Mouse (Mus musculus): Measurements from ENCODE around the gene Myl4. TPM values are rescaled to one million over a fixed set of nuclear protein-coding genes. Genes with fewer than 3 reads are reported as not detected.

Myl4 gene
- total RNA-seq (2014; rRNA removed; ENCODE audit: low replicate concordance) = 758 and 991 TPM in 2 replicates
- polyA plus RNA-seq (2015; fragmentation: Nextera tagmentation; extraction: Ambion mirVana) = 1,182 and 1,364 TPM in 2 replicates

- ATAC-seq (ENCODE audit: insufficient read depth, low read depth) = peak; percentile 94
- Histone ChIP-seq H3K4me1 (ENCODE audit: control insufficient read depth, insufficient read depth) (peaks cover 8% of the 10 kb centered on the region), H3K4me3 (ENCODE audit: low read depth, low read length) (peak within 1 kb of the TSS; percentile 67), H3K27me3 (ENCODE audit: control insufficient read depth, insufficient read depth, low read length) (no peaks in the 10 kb centered on the region), H3K27ac (ENCODE audit: low read depth) (peak within 1 kb of the TSS; percentile 94), H3K36me3 (replicated peaks; ENCODE audit: control insufficient read depth, insufficient read depth, low read length) (no peaks in the 10 kb centered on the region), H3K9me3 (replicated peaks; ENCODE audit: control insufficient read depth, low read length) (no peaks in the 10 kb centered on the region), H3K4me2 (ENCODE audit: low read depth, low read length) (peak within 1 kb of the TSS; percentile 90), H3K9ac (replicated peaks; ENCODE audit: low read depth, low read length) (peak within 1 kb of the TSS; percentile 93)
- WGBS = under 1% methylated on average over 35 of the region's 35 CpGs
- DNase-seq (ENCODE audit: low spot score) = peak; percentile 97
- TF ChIP-seq EP300 (IDR thresholded peaks at IDR 0.05; ENCODE audit: low read depth) = 0 out of 2 replicates have a peak, but pooled peaks have one; percentile 16
- no peak for TF ChIP-seq CTCF (IDR thresholded peaks at IDR 0.05; ENCODE audit: low read depth)
Measured at GRCm38 (mm10) chr11:104550406-104550974, at the start of gene Myl4, which contains the start of gene Cdc27. Gene Myl4, plus strand, starts transcription at chr11:104550663. Gene Cdc27, minus strand, starts transcription at chr11:104550620.

DNA sequence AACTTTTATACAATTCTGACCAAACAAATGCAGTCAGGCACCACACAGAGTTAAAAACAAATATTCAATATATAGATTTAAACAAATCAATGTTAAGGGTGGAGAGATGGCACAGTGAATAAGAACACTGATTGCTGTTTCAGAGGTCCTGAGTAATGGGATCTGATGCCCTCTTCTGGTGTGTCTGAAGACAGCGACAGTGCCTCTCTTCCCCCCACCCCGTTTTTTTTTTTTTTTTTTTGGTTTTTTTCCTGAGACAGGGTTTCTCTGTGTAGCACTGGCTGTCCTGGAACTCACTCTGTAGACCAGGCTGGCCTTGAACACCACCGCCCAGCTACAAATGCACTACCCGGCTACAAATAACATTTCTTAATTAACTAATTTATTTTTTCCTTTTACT, 42.0 kb upstream of the Myl4 start:
- no peak for DNase-seq (ENCODE audit: low spot score)
- Histone ChIP-seq H3K4me1 (ENCODE audit: control insufficient read depth, insufficient read depth) (no peaks in the 10 kb centered on the region), H3K27me3 (ENCODE audit: control insufficient read depth, insufficient read depth, low read length) (no peaks in the 10 kb centered on the region), H3K4me2 (ENCODE audit: low read depth, low read length) (no peak overlapping the region), H3K27ac (ENCODE audit: low read depth) (no peak overlapping the region), H3K4me3 (ENCODE audit: low read depth, low read length) (no peak overlapping the region), H3K9ac (replicated peaks; ENCODE audit: low read depth, low read length) (no peak overlapping the region), H3K36me3 (replicated peaks; ENCODE audit: control insufficient read depth, insufficient read depth, low read length) (peaks cover 84% of the 10 kb centered on the region), H3K9me3 (replicated peaks; ENCODE audit: control insufficient read depth, low read length) (no peaks in the 10 kb centered on the region)
- ATAC-seq (ENCODE audit: insufficient read depth, low read depth) = no peak
- no peak for TF ChIP-seq CTCF (IDR thresholded peaks at IDR 0.05; ENCODE audit: low read depth)
- no peak for TF ChIP-seq EP300 (IDR thresholded peaks at IDR 0.05; ENCODE audit: low read depth)
- 92% methylated on average over 4 of the region's 4 CpGs for WGBS

DNA sequence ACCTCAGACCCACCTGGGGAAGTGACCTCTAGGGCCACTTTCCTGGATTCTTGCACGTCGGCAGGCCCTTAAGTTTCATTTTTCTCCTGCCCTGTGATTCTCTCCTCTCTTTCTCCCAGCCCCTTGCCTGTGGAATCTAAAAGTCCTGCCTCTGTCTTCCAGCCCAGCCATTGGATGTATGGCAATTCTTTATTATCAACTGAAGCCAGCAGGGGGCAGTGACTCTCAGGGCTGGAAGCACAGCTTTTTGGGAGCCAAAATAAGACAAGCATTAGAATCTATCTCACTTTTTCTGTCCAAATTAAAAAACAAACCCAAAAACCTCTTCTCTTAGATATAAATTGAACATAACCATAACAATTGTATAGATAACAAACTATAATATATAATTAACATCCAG, 39.9 kb upstream of the Myl4 start:
- Histone ChIP-seq H3K9me3 (replicated peaks; ENCODE audit: control insufficient read depth, low read length) (no peaks in the 10 kb centered on the region), H3K4me1 (ENCODE audit: control insufficient read depth, insufficient read depth) (no peaks in the 10 kb centered on the region), H3K9ac (replicated peaks; ENCODE audit: low read depth, low read length) (no peak overlapping the region), H3K27ac (ENCODE audit: low read depth) (no peak overlapping the region), H3K4me2 (ENCODE audit: low read depth, low read length) (no peak overlapping the region), H3K36me3 (replicated peaks; ENCODE audit: control insufficient read depth, insufficient read depth, low read length) (peaks cover 85% of the 10 kb centered on the region), H3K4me3 (ENCODE audit: low read depth, low read length) (no peak overlapping the region), H3K27me3 (ENCODE audit: control insufficient read depth, insufficient read depth, low read length) (no peaks in the 10 kb centered on the region)
- DNase-seq (ENCODE audit: low spot score) (peak; percentile 28), ATAC-seq (ENCODE audit: insufficient read depth, low read depth) (no peak)
- 81% methylated on average over 2 of the region's 2 CpGs for WGBS
- no peak for TF ChIP-seq EP300 (IDR thresholded peaks at IDR 0.05; ENCODE audit: low read depth)
- TF ChIP-seq CTCF (IDR thresholded peaks at IDR 0.05; ENCODE audit: low read depth) = peak; percentile 70

DNA sequence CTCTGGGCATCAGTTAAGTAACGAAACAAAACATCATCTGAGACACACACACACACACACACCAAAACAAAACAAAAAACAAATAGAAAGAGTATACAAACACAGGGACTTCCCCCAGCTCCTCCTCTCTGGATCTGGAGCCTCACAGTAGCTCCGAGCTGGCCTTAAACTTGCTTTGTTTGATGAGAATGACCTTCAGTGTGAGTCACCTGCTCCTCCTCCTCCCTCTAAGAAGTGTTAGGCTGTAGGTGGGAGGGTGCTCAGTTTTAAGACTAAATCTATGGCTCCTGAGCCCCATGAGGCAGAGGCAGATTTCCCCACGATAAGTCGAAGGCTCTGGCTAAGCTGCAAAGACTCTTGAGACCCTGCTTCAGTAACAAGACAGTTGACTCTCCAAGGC, 38.0 kb upstream of the Myl4 start:
- H3K4me2 ChIP-seq (ENCODE audit: low read depth, low read length) = no peak overlapping the region
- 82% methylated on average over 4 of the region's 4 CpGs for WGBS
- TF ChIP-seq EP300 (IDR thresholded peaks at IDR 0.05; ENCODE audit: low read depth) (no peak), CTCF (IDR thresholded peaks at IDR 0.05; ENCODE audit: low read depth) (no peak)
- H3K27ac ChIP-seq (ENCODE audit: low read depth) = no peak overlapping the region
- H3K9ac ChIP-seq (replicated peaks; ENCODE audit: low read depth, low read length) = no peak overlapping the region
- no peaks in the 10 kb centered on the region for H3K27me3 ChIP-seq (ENCODE audit: control insufficient read depth, insufficient read depth, low read length)
- DNase-seq (ENCODE audit: low spot score) (no peak), ATAC-seq (ENCODE audit: insufficient read depth, low read depth) (no peak)
- no peaks in the 10 kb centered on the region for H3K9me3 ChIP-seq (replicated peaks; ENCODE audit: control insufficient read depth, low read length)
- H3K4me1 ChIP-seq (ENCODE audit: control insufficient read depth, insufficient read depth) = no peaks in the 10 kb centered on the region
- H3K36me3 ChIP-seq (replicated peaks; ENCODE audit: control insufficient read depth, insufficient read depth, low read length) = peaks cover 85% of the 10 kb centered on the region
- no peak overlapping the region for H3K4me3 ChIP-seq (ENCODE audit: low read depth, low read length)

- TF ChIP-seq EP300 (IDR thresholded peaks at IDR 0.05; ENCODE audit: low read depth) (no peak), CTCF (IDR thresholded peaks at IDR 0.05; ENCODE audit: low read depth) (no peak)
- H3K4me3 ChIP-seq (ENCODE audit: low read depth, low read length) = no peak overlapping the region
- H3K9ac ChIP-seq (replicated peaks; ENCODE audit: low read depth, low read length) = no peak overlapping the region
- WGBS = 94% methylated on average over 6 of the region's 6 CpGs
- no peaks in the 10 kb centered on the region for H3K9me3 ChIP-seq (replicated peaks; ENCODE audit: control insufficient read depth, low read length)
- H3K36me3 ChIP-seq (replicated peaks; ENCODE audit: control insufficient read depth, insufficient read depth, low read length) = peaks cover 75% of the 10 kb centered on the region
- H3K4me2 ChIP-seq (ENCODE audit: low read depth, low read length) = no peak overlapping the region
- no peak overlapping the region for H3K27ac ChIP-seq (ENCODE audit: low read depth)
- DNase-seq (ENCODE audit: low spot score) (no peak), ATAC-seq (ENCODE audit: insufficient read depth, low read depth) (no peak)
- no peaks in the 10 kb centered on the region for H3K4me1 ChIP-seq (ENCODE audit: control insufficient read depth, insufficient read depth)
- no peaks in the 10 kb centered on the region for H3K27me3 ChIP-seq (ENCODE audit: control insufficient read depth, insufficient read depth, low read length)
Measured at GRCm38 (mm10) chr11:104525935-104526334, 24.5 kb upstream of the Myl4 start.

DNA sequence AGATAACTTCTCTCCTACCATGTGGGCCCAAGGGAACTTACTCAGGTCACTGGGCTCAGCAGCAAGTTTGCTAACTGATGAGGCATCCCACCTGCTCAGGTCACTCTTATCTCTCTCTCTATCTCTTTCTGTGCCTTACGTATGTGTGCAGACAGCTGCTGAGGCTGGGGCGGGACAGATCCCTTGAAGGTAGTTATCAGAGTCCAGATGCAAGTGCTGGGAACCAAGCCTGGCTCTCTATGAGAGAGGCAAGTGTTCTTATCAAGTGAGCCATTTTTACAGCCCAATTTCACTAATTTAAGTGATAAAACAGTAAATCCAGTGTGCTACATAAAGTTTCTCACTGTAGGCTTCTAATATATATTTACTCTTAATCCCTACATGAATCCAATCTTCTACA, 13.6 kb upstream of the Myl4 start:
- no peak for ATAC-seq (ENCODE audit: insufficient read depth, low read depth)
- no peaks in the 10 kb centered on the region for H3K4me1 ChIP-seq (ENCODE audit: control insufficient read depth, insufficient read depth)
- no peaks in the 10 kb centered on the region for H3K27me3 ChIP-seq (ENCODE audit: control insufficient read depth, insufficient read depth, low read length)
- 78% methylated on average over 2 of the region's 2 CpGs for WGBS
- H3K36me3 ChIP-seq (replicated peaks; ENCODE audit: control insufficient read depth, insufficient read depth, low read length) = peaks cover 32% of the 10 kb centered on the region
- H3K27ac ChIP-seq (ENCODE audit: low read depth) = no peak overlapping the region
- H3K4me3 ChIP-seq (ENCODE audit: low read depth, low read length) = no peak overlapping the region
- H3K9me3 ChIP-seq (replicated peaks; ENCODE audit: control insufficient read depth, low read length) = no peaks in the 10 kb centered on the region
- TF ChIP-seq CTCF (IDR thresholded peaks at IDR 0.05; ENCODE audit: low read depth) (no peak), EP300 (IDR thresholded peaks at IDR 0.05; ENCODE audit: low read depth) (no peak)
- H3K4me2 ChIP-seq (ENCODE audit: low read depth, low read length) = no peak overlapping the region
- DNase-seq (ENCODE audit: low spot score) = no peak
- no peak overlapping the region for H3K9ac ChIP-seq (replicated peaks; ENCODE audit: low read depth, low read length)

Data from heart, postnatal 0 days (tissue).